Mouse (Mus musculus) MEL-GATA-1-ER (cell line): ENCODE results near the gene Igf1r.

Experiments
- DNase-seq: peaks from one replicate; pipeline ENCODE4 v3.0.0-alpha.2; 2012; ENCODE audit warnings: low read depth; ENCODE audit errors: extremely low read depth

Igf1r gene

DNA sequence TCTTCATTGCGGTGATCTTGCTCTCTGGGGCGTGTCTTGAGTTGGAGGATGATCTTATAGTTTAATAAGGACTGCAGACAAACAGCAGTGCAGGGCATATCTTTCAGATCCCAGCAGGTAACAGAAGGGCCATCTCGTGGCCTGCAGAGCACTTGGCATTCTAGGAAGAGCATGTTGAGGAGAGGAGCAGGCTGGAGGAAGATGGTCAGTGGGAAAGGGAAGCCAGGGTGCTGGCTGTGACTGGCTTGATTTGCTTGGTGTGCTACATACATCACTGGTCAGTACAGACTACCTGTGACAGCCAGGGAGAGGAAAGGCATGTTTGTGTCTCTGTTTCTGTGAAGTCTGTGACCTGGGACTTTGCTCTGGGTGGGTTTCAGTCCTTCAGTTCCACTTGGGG, 122.8 kb downstream of the Igf1r start:
- no peak for DNase-seq

- DNase-seq, result no peak
Observed at GRCm38 (mm10) chr7:68080122-68080845, 127.7 kb downstream of the Igf1r start.

- DNase-seq, result no peak
Observed at GRCm38 (mm10) chr7:68085338-68085737, 132.7 kb downstream of the Igf1r start.

GRCm38 (mm10) chr7:68085870-68086341, 133.3 kb downstream of the Igf1r start:
- peak; percentile 46 for DNase-seq

DNA sequence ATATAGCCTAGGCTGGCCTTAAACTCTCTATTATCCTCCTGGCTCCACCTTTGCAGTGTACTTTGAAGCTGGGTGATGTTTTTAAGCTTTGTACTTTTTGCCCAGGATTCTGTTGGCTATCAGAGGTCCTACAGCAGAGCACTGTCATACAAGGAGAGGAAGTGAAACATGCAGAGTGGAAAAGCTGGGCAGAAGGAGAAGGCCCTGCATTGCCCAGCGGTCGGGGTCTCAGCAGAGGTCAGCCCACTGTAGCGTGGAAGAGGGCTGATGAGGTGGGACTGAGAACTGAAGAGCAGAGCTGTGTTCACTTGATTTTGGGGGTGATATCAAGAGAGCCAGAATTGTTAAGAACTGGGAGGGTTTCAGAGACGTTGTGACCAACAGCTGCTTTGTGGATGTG, 134.9 kb downstream of the Igf1r start:
- DNase-seq, result no peak

GRCm38 (mm10) chr7:68088825-68089224, 136.2 kb downstream of the Igf1r start:
- DNase-seq, result no peak

DNA sequence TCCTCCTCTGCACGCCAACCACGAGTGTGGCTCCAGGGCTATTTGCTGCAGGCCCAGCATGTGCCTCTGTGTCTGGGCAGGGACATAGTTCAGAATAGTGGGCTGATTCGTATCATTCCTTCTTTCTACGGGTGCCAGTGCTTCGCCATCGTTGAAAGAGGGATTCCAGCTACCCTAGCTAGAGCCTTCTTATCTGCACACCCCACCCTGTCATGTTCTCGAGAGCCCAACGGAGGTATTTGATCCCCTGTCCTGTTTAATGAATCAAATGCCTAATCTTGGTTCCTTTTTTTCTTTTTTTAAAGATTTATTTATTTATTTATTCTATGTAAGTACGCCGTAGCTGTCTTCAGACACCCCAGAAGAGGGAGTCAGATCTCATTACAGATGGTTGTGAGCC, 137.1 kb downstream of the Igf1r start:
- DNase-seq, result no peak

- no peak for DNase-seq
Observed at GRCm38 (mm10) chr7:68090576-68090975, 137.9 kb downstream of the Igf1r start.

- peak; percentile 44 for DNase-seq
Observed at GRCm38 (mm10) chr7:68092304-68092978, 139.8 kb downstream of the Igf1r start.

DNA sequence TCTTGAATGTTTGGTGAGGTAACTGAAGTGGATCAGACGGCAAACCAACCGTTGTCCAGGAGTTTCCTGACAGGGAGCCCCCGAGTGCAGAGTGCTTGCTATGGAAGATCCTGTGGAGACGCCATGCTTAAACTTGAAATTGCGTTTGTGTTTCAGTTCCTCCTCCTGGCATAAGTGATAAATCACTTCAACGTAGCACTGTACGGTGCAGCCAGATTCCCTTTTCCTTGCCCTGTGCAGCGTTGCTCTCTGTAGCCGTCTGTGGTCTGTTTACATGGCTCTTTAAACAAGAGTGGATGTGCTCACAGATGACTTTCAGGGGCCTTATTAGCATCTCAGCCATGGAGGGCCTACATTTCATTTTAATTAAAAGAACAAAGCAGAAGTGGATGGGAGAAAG, 141.2 kb downstream of the Igf1r start:
- DNase-seq, result no peak

DNA sequence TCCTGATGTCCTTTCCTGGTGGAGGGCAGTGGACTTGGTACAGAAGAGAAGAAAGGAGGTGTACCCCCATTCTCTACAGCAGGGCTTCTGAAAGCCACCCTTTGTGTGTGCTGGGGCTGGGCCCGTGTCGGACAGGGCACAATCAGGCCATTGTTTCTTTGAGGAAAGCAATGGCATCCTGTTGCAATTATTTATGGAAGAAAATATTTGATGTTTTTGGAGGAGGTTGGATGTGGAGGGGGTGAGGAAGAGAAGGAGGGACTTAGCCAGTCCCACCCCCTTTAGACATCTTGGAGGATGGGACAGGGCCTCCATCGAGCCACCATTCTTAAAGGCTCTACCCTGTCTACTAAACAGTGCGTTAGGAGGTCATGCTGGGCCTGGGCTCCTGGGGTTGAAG, 142.9 kb downstream of the Igf1r start:
- DNase-seq, result no peak

GRCm38 (mm10) chr7:68096411-68096810, 143.8 kb downstream of the Igf1r start:
- no peak for DNase-seq

- DNase-seq, result no peak
Observed at GRCm38 (mm10) chr7:68097081-68097836, 144.6 kb downstream of the Igf1r start.

- DNase-seq, result no peak
Observed at GRCm38 (mm10) chr7:68098098-68098497, 145.5 kb downstream of the Igf1r start.

- DNase-seq, result no peak
Observed at GRCm38 (mm10) chr7:68100388-68100787, 147.8 kb downstream of the Igf1r start.

DNA sequence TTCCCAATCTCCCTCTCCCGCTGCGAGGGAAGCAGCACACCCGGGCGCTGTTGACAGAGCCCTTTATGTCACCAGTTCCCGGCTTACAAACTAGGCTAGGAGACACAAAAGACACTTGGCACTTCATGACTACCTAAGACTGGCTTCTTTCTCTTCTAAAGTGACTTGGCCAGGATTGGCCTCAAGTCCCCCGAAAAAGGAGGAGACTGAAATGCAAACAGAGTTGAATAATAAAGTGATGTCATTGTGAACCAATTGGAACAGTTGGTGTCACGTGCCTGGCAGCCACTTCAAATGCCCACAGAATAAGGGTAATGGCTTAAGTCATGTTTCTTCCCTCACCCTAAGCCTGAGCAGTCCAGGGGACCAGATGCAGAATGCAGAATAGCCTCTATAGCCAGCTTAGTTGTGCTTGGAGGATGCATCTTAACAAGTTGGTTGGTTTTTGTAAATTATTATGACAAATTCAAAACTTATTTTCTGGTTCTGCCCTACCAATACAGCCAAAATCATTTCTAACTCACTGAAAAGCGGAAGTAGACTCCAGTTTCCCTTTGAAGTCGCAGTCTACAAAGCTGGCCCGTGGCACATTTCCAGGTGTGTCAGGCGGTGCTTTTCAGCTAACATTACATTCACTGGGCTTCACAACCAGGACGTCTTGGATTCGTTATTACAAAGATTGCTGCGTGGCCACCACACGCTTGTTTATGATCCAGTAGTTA, 150.0 kb downstream of the Igf1r start:
- DNase-seq, result peak; percentile 50

DNA sequence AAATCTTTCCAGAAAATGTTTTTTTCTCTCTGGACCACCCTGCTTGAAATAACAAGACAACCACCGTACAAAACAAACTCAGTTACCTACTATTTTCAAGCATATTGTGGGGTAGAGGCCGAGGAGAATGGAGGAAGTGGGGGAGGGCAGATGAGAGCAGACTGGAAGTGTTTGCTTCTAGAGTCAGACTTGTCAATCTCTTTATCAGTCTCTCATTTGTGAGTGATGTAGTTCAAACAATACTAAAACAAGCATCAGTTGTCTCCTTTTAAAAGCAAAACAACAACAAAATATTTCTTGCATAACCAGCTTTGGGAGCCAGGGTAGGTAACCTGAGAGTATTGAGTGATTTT, 150.5 kb downstream of the Igf1r start:
- no peak for DNase-seq

- no peak for DNase-seq
Observed at GRCm38 (mm10) chr7:68111532-68111931, 158.9 kb downstream of the Igf1r start.

GRCm38 (mm10) chr7:68112582-68112981, 160.0 kb downstream of the Igf1r start:
- DNase-seq, result no peak

DNA sequence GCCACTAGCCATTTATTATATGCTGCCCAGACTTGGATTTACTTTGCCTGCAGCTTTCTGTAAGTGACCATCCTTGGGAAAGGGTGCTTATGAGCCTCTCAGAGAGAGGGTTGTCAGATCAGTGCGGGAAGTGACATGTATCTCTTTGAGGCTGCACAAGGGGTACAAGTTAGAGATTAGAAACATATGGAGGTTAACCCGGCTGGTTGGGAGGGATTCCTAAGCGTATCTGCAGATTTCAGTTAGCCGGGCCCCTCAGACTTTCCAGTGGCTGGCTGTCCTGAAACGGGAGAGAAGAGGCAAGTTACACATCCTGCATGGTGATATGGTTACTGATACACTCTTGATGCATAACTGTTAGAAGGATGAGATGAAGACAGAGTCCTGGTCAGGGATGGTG, 161.7 kb downstream of the Igf1r start:
- no peak for DNase-seq

DNA sequence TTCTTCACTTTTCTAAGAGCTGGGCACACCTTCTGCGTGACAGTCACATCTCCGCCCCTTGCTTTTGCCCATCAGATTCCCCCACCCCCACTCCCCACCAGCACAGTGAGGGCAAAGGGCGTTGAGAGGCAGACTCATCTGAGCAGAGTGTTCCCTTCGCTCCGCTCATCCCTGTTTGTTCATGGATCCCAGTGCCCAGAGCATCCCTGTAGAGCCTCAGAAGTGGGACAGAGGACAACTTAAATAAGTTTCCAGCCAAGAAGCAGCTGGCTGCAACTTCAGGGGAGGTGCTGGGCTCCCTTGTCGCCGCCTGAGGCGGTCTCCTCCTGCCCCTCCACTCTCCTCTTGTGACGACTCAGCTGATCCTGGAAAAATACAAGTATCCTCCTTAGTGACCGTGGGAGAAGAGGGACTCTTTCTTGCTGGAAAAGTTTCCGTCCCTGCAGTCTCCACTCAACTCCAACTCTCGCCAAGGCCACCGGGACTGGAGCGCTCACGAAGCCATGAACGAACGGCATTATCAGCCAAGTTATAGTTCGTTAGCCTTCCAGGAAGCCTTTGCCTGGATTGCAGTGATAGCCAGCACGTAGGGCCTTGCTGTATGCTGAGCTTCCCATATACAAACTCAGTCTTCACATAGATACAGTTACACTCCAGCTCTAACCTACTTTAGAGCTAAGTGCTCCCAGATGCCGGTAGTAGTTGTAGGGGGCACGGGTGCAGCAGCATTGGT, 162.5 kb downstream of the Igf1r start:
- no peak for DNase-seq
